Mouse (Mus musculus) B cell, adult 67 days (primary cell): ENCODE data around the gene Atp6v1g3. TPM values are rescaled to one million over a fixed set of nuclear protein-coding genes. Genes with fewer than 3 reads are reported as not detected.

Experiments
- total RNA-seq, 2 experiments: library from RNA; stranded (reverse); gene quantifications; 4 replicates each; pipeline ENCODE4 v1.2.4; 2023

The Atp6v1g3 gene
- total RNA-seq: not detected

GRCm38 (mm10) chr1:138273438-138273837 is at the start of gene Atp6v1g3:
Gene Atp6v1g3, plus strand, starts transcription at chr1:138273738.

Other genes starting within 250 kb of the Atp6v1g3 start
- gene Ptprc, start 98.0 kb upstream of the Atp6v1g3 start, total RNA-seq: 1,000 to 10,000 TPM; 1,289 to 1,343 TPM